Mouse (Mus musculus): ENCODE measurements around the gene Rtl9. TPM values are rescaled to one million over a fixed set of nuclear protein-coding genes. Genes with fewer than 3 reads are reported as not detected.
A peak's percentile ranks its signal among the peaks of the same experiment; 100 is the strongest.

The Rtl9 gene
- polyA plus RNA-seq, 2 experiments: 1.6 to 2.5 TPM

GRCm38 (mm10) chrX:143063780-143064179 is 35.6 kb upstream of the Rtl9 start:
- no peak for DNase-seq (ENCODE audit: low spot score)
- no peak overlapping the region for H3K27ac ChIP-seq (replicated peaks; ENCODE audit: low read depth, low read length)

GRCm38 (mm10) chrX:143064288-143064687 is 35.1 kb upstream of the Rtl9 start:
- Histone ChIP-seq H3K4me3 (replicated peaks; ENCODE audit: low read length) (no peak overlapping the region), H3K27me3 (ENCODE audit: control insufficient read depth, insufficient read depth, low read length) (peaks cover 4% of the 10 kb centered on the region; the same call in 1 of the 2 replicates), H3K27ac (replicated peaks; ENCODE audit: low read depth, low read length) (no peak overlapping the region), H3K9ac (ENCODE audit: low read depth, low read length, severe bottlenecking) (no peak overlapping the region), H3K4me2 (replicated peaks; ENCODE audit: low read depth, low read length, severe bottlenecking) (no peak overlapping the region), H3K4me1 (ENCODE audit: control insufficient read depth, insufficient read depth, low read length) (peaks cover 5% of the 10 kb centered on the region; the same call in 1 of the 2 replicates), H3K9me3 (ENCODE audit: control insufficient read depth, low read length) (no peaks in the 10 kb centered on the region), H3K36me3 (ENCODE audit: control insufficient read depth, insufficient read depth, low read length) (no peaks in the 10 kb centered on the region)
- 0 out of 2 replicates have a peak, but pooled peaks have one; percentile 7 for ATAC-seq (ENCODE audit: low FRiP score, low read depth)
- TF ChIP-seq POLR2A (IDR thresholded peaks at IDR 0.05; ENCODE audit: borderline replicate concordance, extremely low read depth, insufficient read depth, insufficient read length): no peak
- WGBS: 67% methylated on average over 9 of the region's 9 CpGs
- DNase-seq (ENCODE audit: low spot score): no peak

More at GRCm38 (mm10) chrX:143063780-143064179, 35.6 kb upstream of the Rtl9 start:
- no peak for ATAC-seq (ENCODE audit: low FRiP score, low read depth)
- no peak for TF ChIP-seq POLR2A (IDR thresholded peaks at IDR 0.05; ENCODE audit: borderline replicate concordance, extremely low read depth, insufficient read depth, insufficient read length)
- Histone ChIP-seq H3K36me3 (ENCODE audit: control insufficient read depth, insufficient read depth, low read length) (no peaks in the 10 kb centered on the region), H3K4me1 (ENCODE audit: control insufficient read depth, insufficient read depth, low read length) (peaks cover 5% of the 10 kb centered on the region; the same call in 1 of the 2 replicates), H3K4me2 (replicated peaks; ENCODE audit: low read depth, low read length, severe bottlenecking) (no peak overlapping the region), H3K9me3 (ENCODE audit: control insufficient read depth, low read length) (no peaks in the 10 kb centered on the region), H3K9ac (ENCODE audit: low read depth, low read length, severe bottlenecking) (no peak overlapping the region), H3K27me3 (ENCODE audit: control insufficient read depth, insufficient read depth, low read length) (peaks cover 4% of the 10 kb centered on the region; the same call in 1 of the 2 replicates), H3K4me3 (replicated peaks; ENCODE audit: low read length) (no peak overlapping the region)
- WGBS: 50% methylated on average over 7 of the region's 7 CpGs

- H3K4me3 ChIP-seq (replicated peaks; ENCODE audit: low read length): no peak overlapping the region
- ATAC-seq (ENCODE audit: low FRiP score, low read depth) (no peak), DNase-seq (ENCODE audit: low spot score) (no peak)
- H3K9ac ChIP-seq (ENCODE audit: low read depth, low read length, severe bottlenecking): no peak overlapping the region
- no peak overlapping the region for H3K4me2 ChIP-seq (replicated peaks; ENCODE audit: low read depth, low read length, severe bottlenecking)
- 0 out of 2 replicates have a peak overlapping the region, but pooled peaks have one; percentile 19 for H3K27ac ChIP-seq (replicated peaks; ENCODE audit: low read depth, low read length)
- peaks cover 4% of the 10 kb centered on the region; the same call in 1 of the 2 replicates for H3K4me1 ChIP-seq (ENCODE audit: control insufficient read depth, insufficient read depth, low read length)
- TF ChIP-seq POLR2A (IDR thresholded peaks at IDR 0.05; ENCODE audit: borderline replicate concordance, extremely low read depth, insufficient read depth, insufficient read length): no peak
- H3K36me3 ChIP-seq (ENCODE audit: control insufficient read depth, insufficient read depth, low read length): no peaks in the 10 kb centered on the region
- 48% methylated on average over 17 of the region's 17 CpGs for WGBS
- peaks cover 4% of the 10 kb centered on the region; the same call in 1 of the 2 replicates for H3K27me3 ChIP-seq (ENCODE audit: control insufficient read depth, insufficient read depth, low read length)
- H3K9me3 ChIP-seq (ENCODE audit: control insufficient read depth, low read length): no peaks in the 10 kb centered on the region
Observed at GRCm38 (mm10) chrX:143066320-143067114, 32.9 kb upstream of the Rtl9 start.

- no peaks in the 10 kb centered on the region for H3K36me3 ChIP-seq (ENCODE audit: control insufficient read depth, insufficient read depth, low read length)
- no peak overlapping the region for H3K4me2 ChIP-seq (replicated peaks; ENCODE audit: low read depth, low read length, severe bottlenecking)
- no peak overlapping the region for H3K27ac ChIP-seq (replicated peaks; ENCODE audit: low read depth, low read length)
- peaks cover 4% of the 10 kb centered on the region; the same call in 1 of the 2 replicates for H3K27me3 ChIP-seq (ENCODE audit: control insufficient read depth, insufficient read depth, low read length)
- no peak overlapping the region for H3K9ac ChIP-seq (ENCODE audit: low read depth, low read length, severe bottlenecking)
- no peaks in the 10 kb centered on the region for H3K9me3 ChIP-seq (ENCODE audit: control insufficient read depth, low read length)
- TF ChIP-seq POLR2A (IDR thresholded peaks at IDR 0.05; ENCODE audit: borderline replicate concordance, extremely low read depth, insufficient read depth, insufficient read length): no peak
- ATAC-seq (ENCODE audit: low FRiP score, low read depth): no peak
- peaks cover 3% of the 10 kb centered on the region; the same call in 1 of the 2 replicates for H3K4me1 ChIP-seq (ENCODE audit: control insufficient read depth, insufficient read depth, low read length)
- no peak overlapping the region for H3K4me3 ChIP-seq (replicated peaks; ENCODE audit: low read length)
- DNase-seq (ENCODE audit: low spot score): no peak
- WGBS: 81% methylated on average over 1 of the region's 1 CpGs
Observed at GRCm38 (mm10) chrX:143067115-143067514, 32.3 kb upstream of the Rtl9 start.

- Histone ChIP-seq H3K4me1 (ENCODE audit: control insufficient read depth, insufficient read depth, low read length) (0 out of 2 replicates have a peak, but pooled peaks cover 3% of the 10 kb centered on the region), H3K4me2 (replicated peaks; ENCODE audit: low read depth, low read length, severe bottlenecking) (no peak overlapping the region), H3K9ac (ENCODE audit: low read depth, low read length, severe bottlenecking) (no peak overlapping the region), H3K9me3 (ENCODE audit: control insufficient read depth, low read length) (no peaks in the 10 kb centered on the region), H3K27me3 (ENCODE audit: control insufficient read depth, insufficient read depth, low read length) (peaks cover 4% of the 10 kb centered on the region; the same call in 1 of the 2 replicates), H3K4me3 (replicated peaks; ENCODE audit: low read length) (no peak overlapping the region), H3K36me3 (ENCODE audit: control insufficient read depth, insufficient read depth, low read length) (no peaks in the 10 kb centered on the region), H3K27ac (replicated peaks; ENCODE audit: low read depth, low read length) (no peak overlapping the region)
- DNase-seq (ENCODE audit: low spot score): no peak
- TF ChIP-seq POLR2A (IDR thresholded peaks at IDR 0.05; ENCODE audit: borderline replicate concordance, extremely low read depth, insufficient read depth, insufficient read length): no peak
- ATAC-seq (ENCODE audit: low FRiP score, low read depth): no peak
- WGBS: 44% methylated on average over 5 of the region's 5 CpGs
Observed at GRCm38 (mm10) chrX:143067576-143067975, 31.8 kb upstream of the Rtl9 start.
